Mouse (Mus musculus) limb, embryonic 10.5 days (tissue): ENCODE data around the gene Hnrnpa1. TPM values are rescaled to one million over a fixed set of nuclear protein-coding genes. Genes with fewer than 3 reads are reported as not detected.
"Not testable (repeated sequence)": the region's sequence is repeated elsewhere in the genome, so short reads cannot be mapped to it uniquely, and the experiment has no call there.

Experiments used
- DNase-seq: peaks from one replicate; pipeline ENCODE4 v3.0.0-alpha.2; 2017; ENCODE audit warnings: low spot score
- H3K27ac ChIP-seq: fragments of 300-500 bp; sonication (generic); 2 replicates; pipeline ENCODE4 v1.5.1; 2016; ENCODE audit warnings: mild to moderate bottlenecking
- H3K27me3 ChIP-seq: fragments of 300-500 bp; sonication (generic); 2 replicates; pipeline ENCODE4 v1.6.1; 2016; ENCODE audit warnings: low read depth, mild to moderate bottlenecking; ENCODE audit not compliant: poor library complexity, severe bottlenecking
- H3K36me3 ChIP-seq: fragments of 300-500 bp; sonication (generic); 2 replicates; pipeline ENCODE4 v1.6.1; 2016; ENCODE audit warnings: mild to moderate bottlenecking, moderate library complexity
- H3K4me1 ChIP-seq: fragments of 300-500 bp; sonication (generic); 2 replicates; pipeline ENCODE4 v1.6.1; 2016
- H3K4me3 ChIP-seq: fragments of 300-500 bp; sonication (generic); 2 replicates; pipeline ENCODE4 v1.5.1; 2016; ENCODE audit warnings: mild to moderate bottlenecking, moderate library complexity
- H3K9me3 ChIP-seq: fragments of 300-500 bp; sonication (generic); replicated peaks from 2 replicates; pipeline ENCODE4 v1.6.1; 2016; ENCODE audit warnings: mild to moderate bottlenecking
- WGBS: fragments of 180-500 bp; shearing (Covaris S2); methylation state at CpG from one replicate; pipeline ENCODE4 v1.1.7; 2016; 5-methylcytosine and 5-hydroxymethylcytosine counted together
- polyA plus RNA-seq: library from polyadenylated mRNA; unstranded; fragments of >200 nt; fragmentation: Nextera tagmentation; extraction: Ambion mirVana; gene quantifications from 2 replicates; pipeline ENCODE4 v1.2.1, GENCODE M21; 2016

Gene Hnrnpa1
- polyA plus RNA-seq, 1 experiment from 2014 or later: 1,775 TPM

GRCm38 (mm10) chr15:103247078-103247781 is 7.0 kb downstream of the Hnrnpa1 start:
- Histone ChIP-seq H3K4me1 (peaks cover 18% of the 10 kb centered on the region), H3K36me3 (peaks cover 78% of the 10 kb centered on the region)
- WGBS: 89% methylated on average over 9 of the region's 9 CpGs

GRCm38 (mm10) chr15:103247782-103248400 is 7.7 kb downstream of the Hnrnpa1 start:
- no peak overlapping the region for H3K27ac ChIP-seq
- DNase-seq: no peak
- no peaks in the 10 kb centered on the region for H3K27me3 ChIP-seq
- peaks cover 71% of the 10 kb centered on the region for H3K36me3 ChIP-seq
- peaks cover 11% of the 10 kb centered on the region for H3K4me1 ChIP-seq
- no peaks in the 10 kb centered on the region for H3K9me3 ChIP-seq
- no peak overlapping the region for H3K4me3 ChIP-seq

More at GRCm38 (mm10) chr15:103247078-103247781, 7.0 kb downstream of the Hnrnpa1 start:
- peak; percentile 40 for DNase-seq
- Histone ChIP-seq H3K9me3 (no peaks in the 10 kb centered on the region), H3K27ac (no peak overlapping the region), H3K4me3 (no peak overlapping the region), H3K27me3 (no peaks in the 10 kb centered on the region)

GRCm38 (mm10) chr15:103248401-103249313 is 8.4 kb downstream of the Hnrnpa1 start:
- Histone ChIP-seq H3K27ac (0 out of 2 replicates have a peak overlapping the region, but pooled peaks have one; percentile 40), H3K9me3 (no peaks in the 10 kb centered on the region), H3K4me3 (no peak overlapping the region), H3K4me1 (peaks cover 6% of the 10 kb centered on the region), H3K27me3 (peaks cover 3% of the 10 kb centered on the region), H3K36me3 (peaks cover 64% of the 10 kb centered on the region)
- 87% methylated on average over 28 of the region's 28 CpGs for WGBS
- DNase-seq: peak; percentile 41

- H3K4me3 ChIP-seq, H3K27ac ChIP-seq, H3K9me3 ChIP-seq, DNase-seq, H3K4me1 ChIP-seq: not testable (repeated sequence)
- WGBS: 93% methylated on average over 6 of the region's 6 CpGs
- Histone ChIP-seq H3K36me3 (peaks cover 59% of the 10 kb centered on the region), H3K27me3 (peaks cover 12% of the 10 kb centered on the region)
Observed at GRCm38 (mm10) chr15:103249511-103249910, 9.3 kb downstream of the Hnrnpa1 start.

GRCm38 (mm10) chr15:103250195-103250740 is 10.0 kb downstream of the Hnrnpa1 start:
- Histone ChIP-seq H3K36me3 (peaks cover 53% of the 10 kb centered on the region), H3K4me1 (peaks cover 15% of the 10 kb centered on the region), H3K4me3 (no peak overlapping the region), H3K9me3 (no peaks in the 10 kb centered on the region), H3K27ac (peak overlapping the region; percentile 3; the same call in 1 of the 2 replicates), H3K27me3 (peaks cover 18% of the 10 kb centered on the region)
- DNase-seq: peak; percentile 83
- 42% methylated on average over 2 of the region's 2 CpGs for WGBS

GRCm38 (mm10) chr15:103251595-103251994 is 11.4 kb downstream of the Hnrnpa1 start:
- no peak for DNase-seq

GRCm38 (mm10) chr15:103252660-103253059 is 12.4 kb downstream of the Hnrnpa1 start:
- no peak for DNase-seq
- H3K4me3 ChIP-seq: no peak overlapping the region
- H3K9me3 ChIP-seq: no peaks in the 10 kb centered on the region
- H3K36me3 ChIP-seq: peaks cover 29% of the 10 kb centered on the region
- peaks cover 20% of the 10 kb centered on the region for H3K4me1 ChIP-seq
- no peak overlapping the region for H3K27ac ChIP-seq
- peaks cover 18% of the 10 kb centered on the region for H3K27me3 ChIP-seq
- WGBS: 90% methylated on average over 3 of the region's 3 CpGs

More at GRCm38 (mm10) chr15:103251595-103251994, 11.4 kb downstream of the Hnrnpa1 start:
- WGBS: 61% methylated on average over 1 of the region's 1 CpGs
- Histone ChIP-seq H3K4me3 (no peak overlapping the region), H3K27me3 (peaks cover 18% of the 10 kb centered on the region), H3K36me3 (peaks cover 40% of the 10 kb centered on the region), H3K9me3 (no peaks in the 10 kb centered on the region), H3K27ac (no peak overlapping the region), H3K4me1 (peaks cover 19% of the 10 kb centered on the region)

- WGBS: 95% methylated on average over 1 of the region's 1 CpGs
- Histone ChIP-seq H3K27me3 (peaks cover 21% of the 10 kb centered on the region), H3K9me3 (no peaks in the 10 kb centered on the region), H3K27ac (no peak overlapping the region), H3K36me3 (peaks cover 22% of the 10 kb centered on the region), H3K4me3 (no peak overlapping the region), H3K4me1 (peaks cover 27% of the 10 kb centered on the region)
- DNase-seq: no peak
Observed at GRCm38 (mm10) chr15:103253352-103253751, 13.1 kb downstream of the Hnrnpa1 start.

- WGBS: 1% methylated on average over 25 of the region's 25 CpGs
- peak; percentile 62 for DNase-seq
- peaks cover 23% of the 10 kb centered on the region for H3K27me3 ChIP-seq
- H3K36me3 ChIP-seq: peaks cover 9% of the 10 kb centered on the region; the same call in 1 of the 2 replicates
- H3K27ac ChIP-seq: peak overlapping the region; percentile 86
- peaks cover 31% of the 10 kb centered on the region for H3K4me1 ChIP-seq
- no peaks in the 10 kb centered on the region for H3K9me3 ChIP-seq
- peak overlapping the region; percentile 60 for H3K4me3 ChIP-seq
Observed at GRCm38 (mm10) chr15:103255169-103255568, 14.9 kb downstream of the Hnrnpa1 start.

- no peak for DNase-seq
- no peak overlapping the region for H3K27ac ChIP-seq
- peaks cover 23% of the 10 kb centered on the region for H3K27me3 ChIP-seq
- H3K9me3 ChIP-seq: no peaks in the 10 kb centered on the region
- peaks cover 7% of the 10 kb centered on the region; the same call in 1 of the 2 replicates for H3K36me3 ChIP-seq
- WGBS: 89% methylated on average over 6 of the region's 6 CpGs
- no peak overlapping the region for H3K4me3 ChIP-seq
- H3K4me1 ChIP-seq: peaks cover 27% of the 10 kb centered on the region
Observed at GRCm38 (mm10) chr15:103256210-103256986, 16.2 kb downstream of the Hnrnpa1 start.

GRCm38 (mm10) chr15:103257790-103258728 is 17.8 kb downstream of the Hnrnpa1 start, which contains the start of gene Nfe2:
Gene Nfe2, minus strand, starts transcription at chr15:103258403.
- Histone ChIP-seq H3K9me3 (no peaks in the 10 kb centered on the region), H3K4me3 (peak within 1 kb of the TSS; percentile 34), H3K4me1 (peaks cover 27% of the 10 kb centered on the region), H3K27ac (peak within 1 kb of the TSS; percentile 70), H3K27me3 (peaks cover 23% of the 10 kb centered on the region), H3K36me3 (no peaks in the 10 kb centered on the region)
- DNase-seq: peak; percentile 43
- 12% methylated on average over 15 of the region's 15 CpGs for WGBS
